Mouse (Mus musculus) left cerebral cortex, postnatal 25 days (tissue): Measurements from ENCODE around the gene Cdh13. TPM values are rescaled to one million over a fixed set of nuclear protein-coding genes. Genes with fewer than 3 reads are reported as not detected.

Source experiments
- DNase-seq, 2 experiments: peaks; one replicate each; pipeline ENCODE4 v3.0.0; 2022; ENCODE audit warnings: low spot score in 2 of 2, mixed read lengths in 1 of 2
- intact Hi-C: fragments of 180-260 bp; cut with DNase I; formaldehyde crosslinking; loops from one replicate; pipeline ENCODE4 v1.15.1; 2025
- total RNA-seq, 2 experiments: library from RNA; stranded (reverse); gene quantifications; 2 replicates each; pipeline ENCODE4 v1.2.3; 2021

Cdh13 gene
- total RNA-seq, 2 experiments from 2014 or later, result 82.4 to 86.1 TPM

GRCm38 (mm10) chr8:118433553-118434180 is 150.1 kb downstream of the Cdh13 start:
- DNase-seq, result no peak
- intact Hi-C loops, result no loop called here

- intact Hi-C loops, result no loop called here
Observed at GRCm38 (mm10) chr8:118436751-118437150, 153.2 kb downstream of the Cdh13 start.

GRCm38 (mm10) chr8:118437152-118437551 is 153.6 kb downstream of the Cdh13 start:
- intact Hi-C loops, result no loop called here
- peak in 1 of 2 experiments; percentile 9 for DNase-seq

More at GRCm38 (mm10) chr8:118436751-118437150, 153.2 kb downstream of the Cdh13 start:
- no peak for DNase-seq

GRCm38 (mm10) chr8:118437874-118438273 is 154.3 kb downstream of the Cdh13 start:
- no peak for DNase-seq
- intact Hi-C loops, result no loop called here

DNA sequence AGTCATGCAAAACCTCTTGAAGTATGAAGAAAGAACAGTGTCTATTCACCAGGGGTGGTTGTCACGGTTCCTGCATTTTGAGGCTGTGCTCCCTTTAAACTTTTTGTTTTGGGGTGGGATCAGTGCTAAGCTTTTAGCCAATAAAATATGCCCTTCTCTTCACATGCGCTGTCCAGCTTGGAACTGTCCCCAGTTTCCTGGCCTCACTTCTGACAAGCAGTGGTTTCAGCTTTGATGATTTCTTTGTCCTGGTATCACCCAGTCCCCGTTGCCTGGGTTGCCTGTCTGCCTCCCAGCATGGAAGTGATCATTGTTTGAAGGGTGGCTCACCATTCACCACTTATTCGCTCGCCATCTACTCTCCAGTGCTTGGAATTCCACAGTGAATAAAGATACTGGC is 156.3 kb downstream of the Cdh13 start:
- intact Hi-C loops, result loop anchor here (10.0 kb wide), 1 partner anchor 405 kb away; no protein-coding TSS in a partner anchor
- no peak for DNase-seq

DNA sequence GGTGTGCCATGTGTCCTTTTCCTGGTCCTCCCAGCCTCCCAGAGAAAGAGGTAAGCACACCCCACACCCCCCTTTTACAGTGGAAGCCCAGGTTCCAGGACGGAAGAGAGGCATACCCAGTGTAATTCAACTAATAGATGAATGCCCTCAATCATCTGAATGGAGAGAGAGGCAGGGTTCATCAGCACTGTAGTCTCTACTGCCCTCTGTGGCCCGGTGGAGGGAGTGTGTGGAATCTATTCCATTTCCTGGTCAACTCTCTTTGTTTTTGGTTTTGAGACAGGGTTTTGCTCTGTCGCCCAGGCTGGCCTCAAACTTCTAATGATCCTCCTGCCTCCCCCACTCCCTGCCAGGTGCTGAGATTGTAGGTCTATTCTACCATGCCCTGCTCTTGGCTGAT is 159.8 kb downstream of the Cdh13 start:
- intact Hi-C loops, result loop anchor here (2.0 to 10.0 kb wide), 2 partner anchors 157 to 401 kb away; no protein-coding TSS in a partner anchor
- DNase-seq, result peak; percentile 21 to 24

GRCm38 (mm10) chr8:118444651-118445207 is 161.2 kb downstream of the Cdh13 start:
- intact Hi-C loops, result loop anchor here (10.0 kb wide), 1 partner anchor 400 kb away; no protein-coding TSS in a partner anchor
- no peak for DNase-seq

- no peak for DNase-seq
Observed at GRCm38 (mm10) chr8:118446516-118446915, 163.0 kb downstream of the Cdh13 start.

GRCm38 (mm10) chr8:118448011-118448410 is 164.5 kb downstream of the Cdh13 start:
- intact Hi-C loops, result loop anchor here (10.0 kb wide), 1 partner anchor 397 kb away; no protein-coding TSS in a partner anchor

More at GRCm38 (mm10) chr8:118446516-118446915, 163.0 kb downstream of the Cdh13 start:
- intact Hi-C loops, result loop anchor here (10.0 kb wide), 1 partner anchor 398 kb away; no protein-coding TSS in a partner anchor

GRCm38 (mm10) chr8:118452445-118453103 is 169.0 kb downstream of the Cdh13 start:
- no peak for DNase-seq
- intact Hi-C loops, result no loop called here

More at GRCm38 (mm10) chr8:118448011-118448410, 164.5 kb downstream of the Cdh13 start:
- no peak for DNase-seq

- intact Hi-C loops, result no loop called here
- DNase-seq, result no peak
Observed at GRCm38 (mm10) chr8:118455245-118455644, 171.7 kb downstream of the Cdh13 start.

DNA sequence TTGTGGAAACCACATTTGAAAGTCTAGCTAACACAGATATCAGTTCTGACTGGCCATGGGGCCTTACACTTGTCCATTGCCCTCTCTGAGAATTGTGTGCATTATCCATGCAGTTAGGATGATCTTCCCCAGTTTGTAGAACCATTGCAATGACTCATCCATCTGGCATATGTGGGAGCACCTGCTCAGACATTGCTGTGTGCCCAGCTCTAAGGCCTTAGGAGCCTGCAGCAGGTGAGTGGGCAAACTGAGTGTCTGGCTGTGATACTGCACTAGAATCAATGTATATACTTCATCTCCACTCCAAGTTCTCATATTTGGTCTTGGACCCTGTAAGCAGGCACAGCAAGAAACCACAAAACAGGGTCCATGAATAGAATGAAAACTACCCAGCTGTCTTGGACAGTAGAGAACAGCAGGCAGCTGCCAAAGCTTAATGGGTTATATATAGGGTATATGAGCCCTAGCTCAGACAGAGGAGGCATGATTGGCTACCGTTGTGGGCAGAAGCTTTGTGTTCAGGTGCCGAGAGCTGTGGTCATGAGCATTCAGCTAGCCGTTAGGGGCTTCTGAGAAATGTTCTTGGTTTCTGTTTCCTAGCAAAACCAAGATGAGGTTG is 181.9 kb downstream of the Cdh13 start:
- intact Hi-C loops, result no loop called here

DNA sequence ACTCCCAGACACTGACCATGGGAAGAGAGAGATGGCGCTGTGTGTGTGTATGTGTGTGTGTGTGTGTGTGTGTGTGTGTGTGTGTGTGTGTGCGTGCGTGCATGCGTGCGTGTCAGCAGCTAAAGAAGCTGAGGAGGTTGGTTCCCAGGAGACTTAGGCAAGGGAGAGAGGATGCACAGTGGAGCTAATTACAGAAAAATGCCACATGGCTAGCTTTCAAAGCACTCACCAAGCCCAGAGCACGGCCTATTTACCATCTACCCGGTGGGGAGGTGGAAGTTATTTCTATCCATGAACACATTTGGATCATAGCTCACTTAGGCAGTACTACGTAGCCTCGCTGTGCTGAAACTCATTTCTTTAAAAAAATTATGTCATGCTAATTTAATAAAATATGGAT is 194.1 kb downstream of the Cdh13 start:
- DNase-seq, result peak in 1 of 2 experiments; percentile 16

More for the DNA sequence above, 181.9 kb downstream of the Cdh13 start:
- DNase-seq, result peak in 1 of 2 experiments; percentile 35

DNA sequence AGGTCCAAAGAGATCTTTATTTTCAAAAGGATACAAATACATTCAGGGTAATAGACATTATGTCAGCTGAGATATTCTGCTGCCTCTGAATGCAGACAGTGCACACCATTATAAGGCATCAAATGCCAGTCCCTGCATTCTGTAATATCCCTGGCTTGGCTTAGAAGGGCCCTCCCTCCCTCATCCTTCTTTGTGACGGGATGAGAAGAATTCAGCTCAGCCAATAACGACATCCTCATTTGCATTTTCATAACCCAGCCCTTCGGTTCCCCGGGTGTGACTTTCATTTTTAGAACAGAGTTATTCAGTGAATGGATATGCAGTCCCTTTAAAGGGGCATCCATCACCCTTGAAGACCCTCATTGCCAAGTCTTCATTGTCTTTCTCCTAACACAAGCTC is 205.2 kb downstream of the Cdh13 start:
- peak in 1 of 2 experiments; percentile 70 for DNase-seq
- intact Hi-C loops, result no loop called here

More for the DNA sequence above, 194.1 kb downstream of the Cdh13 start:
- intact Hi-C loops, result no loop called here

- intact Hi-C loops, result loop anchor here (5.0 kb wide), 1 partner anchor 215 kb away; no protein-coding TSS in a partner anchor
- DNase-seq, result no peak
Observed at GRCm38 (mm10) chr8:118502509-118502908, 219.0 kb downstream of the Cdh13 start.

DNA sequence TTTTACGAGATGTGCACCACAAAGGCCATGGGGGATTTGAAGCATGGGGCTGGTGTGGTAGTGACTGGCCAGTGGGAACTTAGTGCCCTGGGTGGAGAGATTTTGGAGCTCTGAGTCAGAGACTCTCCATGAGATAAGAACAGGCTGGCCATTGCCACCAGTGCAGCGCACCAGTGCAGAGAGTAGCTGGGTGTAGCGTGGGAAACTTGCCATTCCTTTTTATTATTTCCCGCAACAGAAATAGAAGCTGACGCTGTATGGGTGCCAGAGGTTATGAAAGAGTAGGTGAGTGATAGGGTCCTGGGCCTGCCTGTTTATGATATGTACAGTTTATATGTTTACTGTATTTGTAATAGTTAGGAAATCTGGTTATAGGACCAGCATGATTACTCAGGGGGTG is 225.9 kb downstream of the Cdh13 start:
- intact Hi-C loops, result no loop called here
- DNase-seq, result no peak

DNA sequence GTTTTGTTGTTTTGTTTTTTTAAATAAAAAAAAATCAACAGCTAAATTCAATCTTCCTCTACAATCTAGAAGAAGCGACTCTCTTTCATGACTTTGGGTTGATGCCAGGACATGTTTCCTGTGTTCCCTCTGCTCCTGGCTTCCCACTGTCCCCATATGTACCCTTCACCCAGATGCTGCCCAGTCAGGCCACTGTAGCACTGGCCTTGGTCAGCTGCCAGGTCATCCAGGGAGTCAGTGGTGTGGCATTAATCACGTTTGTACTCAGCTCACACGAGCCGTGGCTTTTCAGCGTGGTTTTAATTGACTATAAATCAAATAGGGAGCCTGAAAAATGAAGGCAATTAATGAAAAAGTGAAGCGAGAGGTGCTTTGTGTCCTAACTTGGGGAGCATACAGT is 229.7 kb downstream of the Cdh13 start:
- DNase-seq, result no peak
- intact Hi-C loops, result no loop called here

- intact Hi-C loops, result no loop called here
- DNase-seq, result no peak
Observed at GRCm38 (mm10) chr8:118515616-118516015, 232.1 kb downstream of the Cdh13 start.

DNA sequence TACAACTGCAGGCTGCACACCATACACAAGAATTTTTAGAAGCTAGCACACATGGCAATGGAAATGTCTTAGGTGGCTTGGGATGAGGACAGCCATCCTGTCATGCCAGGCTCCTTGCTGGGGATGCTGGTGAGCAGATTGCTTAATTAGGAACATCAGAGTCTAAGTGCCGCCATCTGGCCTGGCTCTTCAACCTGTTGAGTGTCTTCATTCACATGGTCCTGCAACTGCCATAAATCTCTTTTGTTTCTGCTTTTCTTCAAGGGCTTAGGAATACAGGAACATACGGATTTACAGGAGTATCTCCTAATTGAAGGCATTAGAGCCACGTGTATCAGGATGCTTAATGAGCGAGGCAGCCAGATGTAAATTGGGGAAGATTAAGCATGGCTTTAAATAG is 233.5 kb downstream of the Cdh13 start:
- DNase-seq, result no peak
- intact Hi-C loops, result no loop called here
